Mouse (Mus musculus): ENCODE data around the gene Map3k14. TPM values are rescaled to one million over a fixed set of nuclear protein-coding genes. Genes with fewer than 3 reads are reported as not detected.
A peak's percentile ranks its signal among the peaks of the same experiment; 100 is the strongest.

The Map3k14 gene
- polyA plus RNA-seq, 1 experiment = 12.7 TPM

DNA sequence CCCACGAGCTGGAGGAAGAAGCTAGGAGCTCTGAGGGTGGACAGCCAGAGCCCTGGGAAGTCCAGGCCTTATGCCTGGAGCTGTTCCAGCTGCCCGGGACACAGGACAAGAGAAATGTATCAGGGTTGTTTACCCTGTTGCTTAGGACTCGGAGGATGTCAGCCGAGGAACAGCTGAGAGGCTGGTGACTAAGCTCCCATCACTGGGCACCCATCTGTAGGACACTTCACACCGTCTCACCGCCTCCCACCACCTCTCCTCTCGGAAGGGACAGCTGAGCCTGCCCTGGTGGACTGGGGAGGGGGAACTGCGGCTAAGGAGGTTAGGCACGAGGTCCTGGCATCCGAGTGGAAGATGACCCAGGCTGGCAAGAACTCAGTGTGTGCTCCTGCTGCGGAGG lies 31.6 kb downstream of the Map3k14 start:
- Histone ChIP-seq H3K27ac (ENCODE audit: insufficient read depth, low read depth, low read length) (peak overlapping the region; percentile 38), H3K36me3 (ENCODE audit: control insufficient read depth, insufficient read depth, low read length) (peaks cover 48% of the 10 kb centered on the region), H3K4me1 (ENCODE audit: control insufficient read depth, insufficient read depth, insufficient read length, low read length) (peaks cover 5% of the 10 kb centered on the region), H3K27me3 (ENCODE audit: control insufficient read depth, insufficient read depth, low read length) (no peaks in the 10 kb centered on the region), H3K4me3 (ENCODE audit: low read depth, low read length) (no peak overlapping the region)
- 70% methylated on average over 11 of the region's 11 CpGs for WGBS
- no peak for TF ChIP-seq CTCF (IDR thresholded peaks at IDR 0.05; ENCODE audit: extremely low read depth, insufficient read length, insufficient replicate concordance, low read depth, low read length)
- no peak for TF ChIP-seq POLR2A (IDR thresholded peaks at IDR 0.05; ENCODE audit: low read depth, low read length)

DNA sequence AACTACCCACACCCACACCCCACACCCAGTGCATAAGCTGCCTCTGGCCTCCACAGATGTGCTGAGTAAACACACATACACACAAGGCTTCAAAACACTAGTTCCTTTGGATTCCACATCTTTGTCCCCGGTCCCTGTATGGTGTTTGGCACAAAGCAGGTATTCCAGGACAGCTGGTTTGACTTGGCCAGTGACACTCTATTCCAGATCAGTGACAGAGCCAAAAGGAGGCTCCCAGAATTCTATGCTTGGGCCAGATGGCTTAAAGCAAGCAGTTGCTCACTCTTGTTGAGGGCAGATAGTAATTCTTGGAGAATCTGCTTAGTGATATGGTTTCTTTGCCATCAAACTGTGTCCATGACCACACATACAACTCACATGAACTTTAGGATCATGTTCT lies 32.8 kb downstream of the Map3k14 start:
- peaks cover 47% of the 10 kb centered on the region for H3K36me3 ChIP-seq (ENCODE audit: control insufficient read depth, insufficient read depth, low read length)
- 47% methylated on average over 1 of the region's 1 CpGs for WGBS
- no peak for TF ChIP-seq POLR2A (IDR thresholded peaks at IDR 0.05; ENCODE audit: low read depth, low read length)
- TF ChIP-seq CTCF (IDR thresholded peaks at IDR 0.05; ENCODE audit: extremely low read depth, insufficient read length, insufficient replicate concordance, low read depth, low read length) = no peak

GRCm38 (mm10) chr11:103232966-103233365 lies 34.3 kb downstream of the Map3k14 start:
- peaks cover 40% of the 10 kb centered on the region for H3K36me3 ChIP-seq (ENCODE audit: control insufficient read depth, insufficient read depth, low read length)
- peaks cover 3% of the 10 kb centered on the region; the same call in 1 of the 2 replicates for H3K4me1 ChIP-seq (ENCODE audit: control insufficient read depth, insufficient read depth, insufficient read length, low read length)
- H3K4me3 ChIP-seq (ENCODE audit: low read depth, low read length) = no peak overlapping the region
- TF ChIP-seq CTCF (IDR thresholded peaks at IDR 0.05; ENCODE audit: extremely low read depth, insufficient read length, insufficient replicate concordance, low read depth, low read length) (peak; percentile 93), POLR2A (IDR thresholded peaks at IDR 0.05; ENCODE audit: low read depth, low read length) (no peak)
- H3K27me3 ChIP-seq (ENCODE audit: control insufficient read depth, insufficient read depth, low read length) = no peaks in the 10 kb centered on the region
- H3K27ac ChIP-seq (ENCODE audit: insufficient read depth, low read depth, low read length) = no peak overlapping the region
- 30% methylated on average over 7 of the region's 7 CpGs for WGBS

More for the DNA sequence above, 32.8 kb downstream of the Map3k14 start:
- Histone ChIP-seq H3K4me1 (ENCODE audit: control insufficient read depth, insufficient read depth, insufficient read length, low read length) (peaks cover 3% of the 10 kb centered on the region; the same call in 1 of the 2 replicates), H3K27ac (ENCODE audit: insufficient read depth, low read depth, low read length) (no peak overlapping the region), H3K27me3 (ENCODE audit: control insufficient read depth, insufficient read depth, low read length) (no peaks in the 10 kb centered on the region), H3K4me3 (ENCODE audit: low read depth, low read length) (no peak overlapping the region)

DNA sequence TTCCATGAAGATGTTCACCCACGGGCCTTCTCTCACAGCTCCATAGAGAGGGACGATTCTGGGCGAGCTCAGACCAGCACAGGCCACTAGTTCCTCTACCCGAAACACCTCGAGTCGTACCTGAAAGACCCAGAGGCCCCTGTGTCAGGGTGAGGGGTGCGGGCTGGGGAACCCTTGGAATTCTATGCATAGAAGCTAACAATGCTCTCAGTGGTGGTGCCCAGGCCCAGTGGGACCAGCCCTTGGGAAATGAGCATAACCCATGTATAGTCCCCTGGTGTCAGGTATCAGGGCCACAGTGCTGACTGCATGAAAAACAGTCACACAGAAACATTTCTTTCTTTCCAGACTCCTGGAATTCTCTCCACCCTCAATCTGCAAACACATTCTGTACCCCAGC lies 35.9 kb downstream of the Map3k14 start:
- Histone ChIP-seq H3K4me3 (ENCODE audit: low read depth, low read length) (no peak overlapping the region), H3K36me3 (ENCODE audit: control insufficient read depth, insufficient read depth, low read length) (peaks cover 40% of the 10 kb centered on the region), H3K27me3 (ENCODE audit: control insufficient read depth, insufficient read depth, low read length) (no peaks in the 10 kb centered on the region), H3K27ac (ENCODE audit: insufficient read depth, low read depth, low read length) (no peak overlapping the region), H3K4me1 (ENCODE audit: control insufficient read depth, insufficient read depth, insufficient read length, low read length) (peaks cover 5% of the 10 kb centered on the region)
- 96% methylated on average over 7 of the region's 7 CpGs for WGBS
- TF ChIP-seq POLR2A (IDR thresholded peaks at IDR 0.05; ENCODE audit: low read depth, low read length) = no peak

- WGBS = 89% methylated on average over 19 of the region's 19 CpGs
- Histone ChIP-seq H3K36me3 (ENCODE audit: control insufficient read depth, insufficient read depth, low read length) (peaks cover 43% of the 10 kb centered on the region), H3K4me1 (ENCODE audit: control insufficient read depth, insufficient read depth, insufficient read length, low read length) (peaks cover 7% of the 10 kb centered on the region), H3K27ac (ENCODE audit: insufficient read depth, low read depth, low read length) (no peak overlapping the region), H3K4me3 (ENCODE audit: low read depth, low read length) (no peak overlapping the region), H3K27me3 (ENCODE audit: control insufficient read depth, insufficient read depth, low read length) (no peaks in the 10 kb centered on the region)
- no peak for TF ChIP-seq POLR2A (IDR thresholded peaks at IDR 0.05; ENCODE audit: low read depth, low read length)
- no peak for TF ChIP-seq CTCF (IDR thresholded peaks at IDR 0.05; ENCODE audit: extremely low read depth, insufficient read length, insufficient replicate concordance, low read depth, low read length)
These were observed 36.6 kb downstream of the Map3k14 start for GRCm38 (mm10) chr11:103230626-103231025.

DNA sequence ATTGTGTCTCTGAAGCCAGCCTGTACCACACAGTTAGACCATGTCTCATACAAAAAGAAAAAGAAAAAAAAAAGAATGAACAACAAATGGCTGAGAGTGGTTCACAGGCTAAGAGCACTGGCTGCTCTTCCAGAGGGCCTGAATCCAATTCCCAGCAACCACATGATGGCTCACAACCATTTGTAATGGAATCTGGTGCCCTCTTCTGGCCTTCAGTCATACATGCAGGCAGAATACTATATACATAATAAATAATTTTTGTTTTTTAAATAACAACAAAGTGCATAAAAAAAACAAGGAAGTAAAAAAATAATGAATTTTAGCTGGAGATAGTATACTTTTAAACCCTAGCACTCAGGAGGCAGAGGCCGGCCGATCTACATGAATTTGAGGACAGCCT lies 37.7 kb downstream of the Map3k14 start:
- Histone ChIP-seq H3K27ac (ENCODE audit: insufficient read depth, low read depth, low read length) (no peak overlapping the region), H3K4me1 (ENCODE audit: control insufficient read depth, insufficient read depth, insufficient read length, low read length) (peaks cover 7% of the 10 kb centered on the region), H3K36me3 (ENCODE audit: control insufficient read depth, insufficient read depth, low read length) (peaks cover 51% of the 10 kb centered on the region), H3K27me3 (ENCODE audit: control insufficient read depth, insufficient read depth, low read length) (no peaks in the 10 kb centered on the region), H3K4me3 (ENCODE audit: low read depth, low read length) (no peak overlapping the region)
- TF ChIP-seq POLR2A (IDR thresholded peaks at IDR 0.05; ENCODE audit: low read depth, low read length) = no peak
- peak; percentile 13; the same call in 1 of the 2 replicates for TF ChIP-seq CTCF (IDR thresholded peaks at IDR 0.05; ENCODE audit: extremely low read depth, insufficient read length, insufficient replicate concordance, low read depth, low read length)
- 98% methylated on average over 2 of the region's 2 CpGs for WGBS

- 86% methylated on average over 18 of the region's 18 CpGs for WGBS
- Histone ChIP-seq H3K4me3 (ENCODE audit: low read depth, low read length) (no peak overlapping the region), H3K36me3 (ENCODE audit: control insufficient read depth, insufficient read depth, low read length) (peaks cover 52% of the 10 kb centered on the region), H3K27ac (ENCODE audit: insufficient read depth, low read depth, low read length) (peak overlapping the region; percentile 3), H3K27me3 (ENCODE audit: control insufficient read depth, insufficient read depth, low read length) (no peaks in the 10 kb centered on the region), H3K4me1 (ENCODE audit: control insufficient read depth, insufficient read depth, insufficient read length, low read length) (peaks cover 26% of the 10 kb centered on the region)
- TF ChIP-seq POLR2A (IDR thresholded peaks at IDR 0.05; ENCODE audit: low read depth, low read length) (no peak), CTCF (IDR thresholded peaks at IDR 0.05; ENCODE audit: extremely low read depth, insufficient read length, insufficient replicate concordance, low read depth, low read length) (no peak)
These were observed 43.3 kb downstream of the Map3k14 start for GRCm38 (mm10) chr11:103223951-103224456.

All from small intestine, adult 2 months (tissue).